Mouse (Mus musculus) bone marrow macrophage, adult 2 months (primary cell): ENCODE results near the gene Tma7.

Source experiments
- CTCF ChIP-seq: IDR thresholded peaks from 2 replicates; pipeline ENCODE4 v1.5.1; 2012; ENCODE audit warnings: low read depth, mild to moderate bottlenecking, low read length, moderate library complexity
- POLR2A ChIP-seq: IDR thresholded peaks from 2 replicates; pipeline ENCODE4 v1.6.1; 2012; ENCODE audit warnings: mild to moderate bottlenecking, low read depth, low read length, borderline replicate concordance

DNA sequence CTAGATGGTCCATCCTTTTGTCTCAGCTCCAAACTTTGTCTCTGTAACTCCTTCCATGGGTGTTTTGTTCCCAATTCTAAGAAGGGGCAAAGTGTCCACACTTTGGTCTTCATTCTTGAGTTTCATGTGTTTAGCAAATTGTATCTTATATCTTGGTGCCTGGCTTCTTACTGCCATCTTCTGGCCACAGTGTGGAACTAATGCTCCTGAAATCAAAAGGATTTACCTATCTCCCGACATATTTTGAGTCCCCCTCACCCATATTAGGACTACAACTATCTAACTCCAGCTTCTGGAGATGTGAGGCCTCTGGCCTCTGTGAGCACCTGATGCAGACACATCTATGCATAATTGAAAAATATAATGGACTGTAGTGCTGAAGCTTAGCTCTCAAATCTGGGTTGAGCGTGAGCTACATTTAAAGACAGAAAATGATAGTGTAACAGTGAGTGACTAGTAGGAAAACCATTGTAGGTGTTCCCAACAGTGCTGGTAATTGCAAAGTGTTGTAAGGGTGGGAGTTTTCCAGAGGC, 40.2 kb upstream of the Tma7 start:
- TF ChIP-seq CTCF (no peak), POLR2A (no peak)
